Mouse (Mus musculus) lung, adult 2 months (tissue): ENCODE results near the gene Ak4.

Experiments
- CTCF ChIP-seq: fragments of 200-500 bp; IDR thresholded peaks from 2 replicates; pipeline ENCODE4 v1.5.1; 2011; ENCODE audit warnings: mild to moderate bottlenecking, low read length, control low read depth; ENCODE audit not compliant: insufficient read depth
- POLR2A ChIP-seq: fragments of 200-500 bp; IDR thresholded peaks from 2 replicates; pipeline ENCODE4 v1.6.1; 2011; ENCODE audit warnings: low read depth, mild to moderate bottlenecking, control low read depth, low read length, borderline replicate concordance; ENCODE audit errors: extremely low read depth

- no peak for TF ChIP-seq CTCF
- no peak for TF ChIP-seq POLR2A
Measured at GRCm38 (mm10) chr4:101419911-101420880, 1.1 kb downstream of the Ak4 start.
